8 mouse cellular contexts compared by ENCODE assay signal in genomic region chr2:75831881-75832633, GRCm38 (mm10). TPM values are rescaled to one million over a fixed set of nuclear protein-coding genes. Genes with fewer than 3 reads are reported as not detected.
A peak's percentile ranks its signal among the peaks of the same experiment; 100 is the strongest.
DNase-seq lines count a peak whose midpoint lies in the region; ATAC-seq and TF ChIP-seq lines count a peak whose summit lies in the region.

Agps (plus strand) TSS chr2:75832177.

- peak within 1 kb of the TSS; percentile 98 for H3K4me3 ChIP-seq in cortical plate, adult 2 months (ENCODE audit: insufficient read depth, low read length)

- ATAC-seq in activated CD4-positive, CD25-positive, alpha-beta regulatory T cell, adult 4 months = peak; percentile 87
- ATAC-seq in inflammation-experienced regulatory T-cells, adult 6 months = peak; percentile 87
- ATAC-seq in megakaryocyte-erythroid progenitor cell, adult 5-6 weeks (replicated peaks; ENCODE audit: low FRiP score, low TSS enrichment, poor library complexity, severe bottlenecking) = peak; percentile 88

- DNase-seq in gastrocnemius, postnatal 10 days = peak; percentile 85
- peak; percentile 73 to 91 for DNase-seq in left cerebral cortex, postnatal 10 days (ENCODE audit: extremely low spot score in 1 of 2, low spot score in 2 of 2)
- peak; percentile 92 for DNase-seq in right cerebral cortex, postnatal 25 days
- peak; percentile 83 to 84 for DNase-seq in urinary bladder, postnatal 4 days (ENCODE audit: low spot score in 2 of 2)

- no peak for TF ChIP-seq CTCF in cortical plate, adult 2 months (IDR thresholded peaks at IDR 0.05; ENCODE audit: extremely low read depth, insufficient read depth, low read length)

- H3K4me1 ChIP-seq in cortical plate, adult 2 months (ENCODE audit: control insufficient read depth, insufficient read depth, low read length) = peaks cover 1% of the 10 kb centered on the region

- TF ChIP-seq POLR2A in cortical plate, adult 2 months (IDR thresholded peaks at IDR 0.05; ENCODE audit: extremely low read depth, insufficient read depth, low read length) = peak; percentile 69

- no peak within 1 kb of the TSS for H3K27ac ChIP-seq in cortical plate, adult 2 months (ENCODE audit: insufficient read depth, low read length)

- intact Hi-C loops in left cerebral cortex, postnatal 10 days (cut with DNase I) = no loop called here

RNA-seq across cellular contexts. Expression of gene Agps, which starts in this region (rescaled TPM):
- 10 to 100 TPM; 17.2 to 20.0 TPM for polyA plus RNA-seq in activated CD4-positive, CD25-positive, alpha-beta regulatory T cell, adult 4 months (2017; shearing (Covaris generic))
- polyA plus RNA-seq in cortical plate, adult 2 months (2012; rRNA removed) = 13.8 and 14.0 TPM in 2 replicates
- 10 to 100 TPM; 27.5 to 30.3 TPM for total RNA-seq in gastrocnemius, postnatal 10 days (2021)
- polyA plus RNA-seq in inflammation-experienced regulatory T-cells, adult 6 months (2017; shearing (Covaris generic)) = 10 to 100 TPM; 17.6 to 25.3 (median 18.5) TPM
- 10 to 100 TPM; 60.4 to 62.3 TPM for total RNA-seq in left cerebral cortex, postnatal 10 days (2021)
- total RNA-seq in megakaryocyte-erythroid progenitor cell, adult 5-6 weeks (2014; fragmentation: Nextera tagmentation) = 27.6 and 32.8 TPM in 2 replicates
- total RNA-seq in megakaryocyte-erythroid progenitor cell, adult 5-6 weeks (2017) = 24.3 and 34.3 TPM in 2 replicates
